20 mouse cellular contexts compared by ENCODE assay signal in genomic region chr3:8731398-8731797, GRCm38 (mm10).
DNase-seq lines count a peak whose midpoint lies in the region; ATAC-seq and TF ChIP-seq lines count a peak whose summit lies in the region.
"Had no signal": no experiment of that assay in that cellular context is flagged by ENCODE, and none has a peak within 500 bp of the region (broad histone marks: within the 10 kb centered on the region; RNA-seq: fewer than 3 reads in every experiment).

No protein-coding gene starts in this region.

- ATAC-seq in hindbrain, embryonic 16.5 days, result peak; percentile 25; the same call in 1 of the 2 replicates
- ATAC-seq in hindbrain, embryonic 14.5 days (ENCODE audit: low FRiP score), result no peak
- peak; percentile 57; the same call in 1 of the 2 replicates for ATAC-seq in kidney, postnatal 0 days (replicated peaks; ENCODE audit: low FRiP score, low read depth)
- ATAC-seq: liver, postnatal 0 days; lung, postnatal 0 days had no signal

- H3K4me3 ChIP-seq in hindbrain, embryonic 16.5 days (ENCODE audit: low read length), result no peak overlapping the region
- no peak overlapping the region for H3K4me3 ChIP-seq in hindbrain, embryonic 14.5 days (replicated peaks; ENCODE audit: low read length)
- no peak overlapping the region for H3K4me3 ChIP-seq in kidney, postnatal 0 days (replicated peaks; ENCODE audit: low read depth, low read length)
- H3K4me3 ChIP-seq: limb, embryonic 12.5 days; neural tube, embryonic 12.5 days; stomach, embryonic 15.5 days had no signal

- no peak overlapping the region for H3K4me2 ChIP-seq in hindbrain, embryonic 16.5 days (ENCODE audit: low read length)
- H3K4me2 ChIP-seq in hindbrain, embryonic 14.5 days (replicated peaks), result no peak overlapping the region
- no peak overlapping the region for H3K4me2 ChIP-seq in kidney, postnatal 0 days (ENCODE audit: low read length)
- H3K4me2 ChIP-seq: limb, embryonic 12.5 days; liver, embryonic 11.5 days; neural tube, embryonic 12.5 days; stomach, embryonic 15.5 days had no signal

- peaks cover 3% of the 10 kb centered on the region; the same call in 1 of the 2 replicates for H3K4me1 ChIP-seq in hindbrain, embryonic 16.5 days (ENCODE audit: control insufficient read depth, insufficient read depth, low read depth, low read length)
- peaks cover 5% of the 10 kb centered on the region; the same call in 1 of the 2 replicates for H3K4me1 ChIP-seq in hindbrain, embryonic 14.5 days (replicated peaks; ENCODE audit: control insufficient read depth, insufficient read depth, low read length)
- H3K4me1 ChIP-seq in kidney, postnatal 0 days (replicated peaks; ENCODE audit: insufficient read depth, low read length), result no peaks in the 10 kb centered on the region; the same call in 1 of the 2 replicates

- no peaks in the 10 kb centered on the region for H3K9me3 ChIP-seq in hindbrain, embryonic 16.5 days (ENCODE audit: control insufficient read depth, low read length)
- no peaks in the 10 kb centered on the region for H3K9me3 ChIP-seq in hindbrain, embryonic 14.5 days (ENCODE audit: control insufficient read depth, low read length)
- H3K9me3 ChIP-seq in kidney, postnatal 0 days (replicated peaks; ENCODE audit: low read length), result no peaks in the 10 kb centered on the region
- H3K9me3 ChIP-seq: limb, embryonic 12.5 days; neural tube, embryonic 12.5 days; stomach, embryonic 15.5 days had no signal

- H3K27ac ChIP-seq in hindbrain, embryonic 16.5 days (ENCODE audit: low read depth, low read length), result no peak overlapping the region
- H3K27ac ChIP-seq in hindbrain, embryonic 14.5 days, result no peak overlapping the region
- H3K27ac ChIP-seq in kidney, postnatal 0 days, result no peak overlapping the region
- H3K27ac ChIP-seq: limb, embryonic 12.5 days; macrophage; neural tube, embryonic 12.5 days; stomach, embryonic 15.5 days had no signal

- no peaks in the 10 kb centered on the region for H3K27me3 ChIP-seq in hindbrain, embryonic 16.5 days (replicated peaks; ENCODE audit: control insufficient read depth, insufficient read depth, low read length)
- H3K27me3 ChIP-seq in hindbrain, embryonic 14.5 days (ENCODE audit: control insufficient read depth, insufficient read depth, low read length), result no peaks in the 10 kb centered on the region
- H3K27me3 ChIP-seq in kidney, postnatal 0 days (ENCODE audit: insufficient read depth, low read length), result no peaks in the 10 kb centered on the region
- H3K27me3 ChIP-seq: limb, embryonic 12.5 days; neural tube, embryonic 12.5 days; stomach, embryonic 15.5 days had no signal

- WGBS in hindbrain, embryonic 16.5 days, result 59% methylated on average over 6 of the region's 6 CpGs
- 77% methylated on average over 6 of the region's 6 CpGs for WGBS in hindbrain, embryonic 14.5 days
- 36% methylated on average over 6 of the region's 6 CpGs for WGBS in kidney, postnatal 0 days

- peak; percentile 19 for DNase-seq in adrenal gland, postnatal 14 days
- DNase-seq in adrenal gland, postnatal 36 days, result no peak
- DNase-seq in hindbrain, embryonic 14.5 days (ENCODE audit: low spot score), result no peak
- no peak for DNase-seq in kidney, postnatal 0 days (ENCODE audit: low spot score)
- no peak for DNase-seq in kidney, postnatal 14 days
- DNase-seq in retina, embryonic 14.5 days (ENCODE audit: low spot score), result peak; percentile 35
- no peak for DNase-seq in retina, postnatal 1 day
- DNase-seq: adrenal gland, postnatal 25 days; cerebellum, adult 11 months; cerebellum, adult 9-11 months; kidney, adult 2 months; liver, postnatal 0 days; thymus, postnatal 25 days had no signal

- no peak for TF ChIP-seq CTCF in kidney, postnatal 0 days (IDR thresholded peaks at IDR 0.05; ENCODE audit: low read depth)

- H3K36me3 ChIP-seq in hindbrain, embryonic 16.5 days (ENCODE audit: control insufficient read depth, insufficient read depth, low read length), result no peaks in the 10 kb centered on the region
- H3K36me3 ChIP-seq in hindbrain, embryonic 14.5 days (replicated peaks; ENCODE audit: control insufficient read depth, insufficient read depth), result no peaks in the 10 kb centered on the region
- no peaks in the 10 kb centered on the region for H3K36me3 ChIP-seq in kidney, postnatal 0 days (ENCODE audit: insufficient read depth, low read length)
- H3K36me3 ChIP-seq: limb, embryonic 12.5 days; neural tube, embryonic 12.5 days; stomach, embryonic 15.5 days had no signal

- H3K9ac ChIP-seq in hindbrain, embryonic 16.5 days (ENCODE audit: low read depth, low read length), result no peak overlapping the region
- no peak overlapping the region for H3K9ac ChIP-seq in hindbrain, embryonic 14.5 days
- H3K9ac ChIP-seq in kidney, postnatal 0 days (ENCODE audit: low read depth, low read length), result no peak overlapping the region
- H3K9ac ChIP-seq: limb, embryonic 12.5 days; liver, postnatal 0 days; neural tube, embryonic 12.5 days; stomach, embryonic 15.5 days had no signal

Comparison
In these comparisons a context has a peak if more than half of its experiments do, and no peak if none do; other contexts are left out.
1. DNase-seq: peak in adrenal gland, postnatal 14 days (single experiment) and retina, embryonic 14.5 days (single experiment); none in adrenal gland, postnatal 36 days (0 of 2), hindbrain, embryonic 14.5 days (single experiment), kidney, postnatal 0 days (single experiment), kidney, postnatal 14 days (single experiment) and retina, postnatal 1 day (single experiment).